Mouse (Mus musculus) left cerebral cortex, postnatal 14 days (tissue): ENCODE data around the gene Maml2. TPM values are rescaled to one million over a fixed set of nuclear protein-coding genes. Genes with fewer than 3 reads are reported as not detected.
"Not testable (repeated sequence)": the region's sequence is repeated elsewhere in the genome, so short reads cannot be mapped to it uniquely, and the experiment has no call there.

Source experiments
- DNase-seq, 2 experiments: peaks; one replicate each; pipeline ENCODE4 v3.0.0; 2021 to 2022; ENCODE audit warnings: low spot score in 2 of 2, mixed read lengths in 1 of 2
- intact Hi-C: fragments of 180-260 bp; cut with DNase I; formaldehyde crosslinking; loops from one replicate; pipeline ENCODE4 v1.15.1; 2025
- total RNA-seq, 2 experiments: library from RNA; stranded (reverse); gene quantifications; 2 replicates each; pipeline ENCODE4 v1.2.3; 2021

Gene Maml2
- total RNA-seq, 2 experiments from 2014 or later: 6.6 to 7.1 TPM

- peak; percentile 63 to 87 for DNase-seq
- intact Hi-C loops: no loop called here
These were observed 383.9 kb downstream of the Maml2 start for GRCm38 (mm10) chr9:13681581-13682038.

GRCm38 (mm10) chr9:13684327-13684934, 386.7 kb downstream of the Maml2 start:
- DNase-seq: no peak
- intact Hi-C loops: no loop called here

- intact Hi-C loops: no loop called here
- no peak for DNase-seq
These were observed 389.4 kb downstream of the Maml2 start for GRCm38 (mm10) chr9:13686977-13687659.

GRCm38 (mm10) chr9:13688997-13689396, 391.2 kb downstream of the Maml2 start:
- intact Hi-C loops: no loop called here
- no peak for DNase-seq

- DNase-seq: peak; percentile 25 to 31
- intact Hi-C loops: no loop called here
These were observed 392.6 kb downstream of the Maml2 start for GRCm38 (mm10) chr9:13690321-13690720.

- intact Hi-C loops: no loop called here
- DNase-seq: no peak
These were observed 396.0 kb downstream of the Maml2 start for GRCm38 (mm10) chr9:13693693-13694284.

GRCm38 (mm10) chr9:13694293-13694692, 396.5 kb downstream of the Maml2 start:
- intact Hi-C loops: no loop called here
- peak; percentile 68 to 73 for DNase-seq

- intact Hi-C loops: no loop called here
- DNase-seq: no peak
These were observed 399.5 kb downstream of the Maml2 start for GRCm38 (mm10) chr9:13697041-13697811.

- intact Hi-C loops: no loop called here
- DNase-seq: no peak
These were observed 400.1 kb downstream of the Maml2 start for GRCm38 (mm10) chr9:13697869-13698268.

- no peak for DNase-seq
- intact Hi-C loops: no loop called here
These were observed 401.5 kb downstream of the Maml2 start for GRCm38 (mm10) chr9:13699061-13699780.

- intact Hi-C loops: no loop called here
- DNase-seq: no peak
These were observed 402.0 kb downstream of the Maml2 start for GRCm38 (mm10) chr9:13699781-13700116.

GRCm38 (mm10) chr9:13701773-13702172, 404.0 kb downstream of the Maml2 start:
- intact Hi-C loops: no loop called here
- no peak for DNase-seq

- no peak for DNase-seq
- intact Hi-C loops: no loop called here
These were observed 405.3 kb downstream of the Maml2 start for GRCm38 (mm10) chr9:13703100-13703499.

- intact Hi-C loops: no loop called here
- no peak for DNase-seq
These were observed 407.2 kb downstream of the Maml2 start for GRCm38 (mm10) chr9:13704917-13705316.

GRCm38 (mm10) chr9:13707066-13707555, 409.4 kb downstream of the Maml2 start:
- intact Hi-C loops: no loop called here
- no peak for DNase-seq

GRCm38 (mm10) chr9:13709436-13709835, 411.7 kb downstream of the Maml2 start:
- intact Hi-C loops: no loop called here
- DNase-seq: no peak

GRCm38 (mm10) chr9:13715891-13716290, 418.1 kb downstream of the Maml2 start:
- DNase-seq: not testable (repeated sequence)
- intact Hi-C loops: loop anchor here (2.0 kb wide), 1 partner anchor 473 kb away; no protein-coding TSS in a partner anchor

GRCm38 (mm10) chr9:13716316-13717099, 418.8 kb downstream of the Maml2 start:
- intact Hi-C loops: loop anchor here (2.0 kb wide), 1 partner anchor 474 kb away; no protein-coding TSS in a partner anchor
- DNase-seq: peak; percentile 88 to 90
